Mouse (Mus musculus): ENCODE results near the gene Tgif1. TPM values are rescaled to one million over a fixed set of nuclear protein-coding genes. Genes with fewer than 3 reads are reported as not detected.

The Tgif1 gene
- polyA plus RNA-seq, 1 experiment from 2014 or later: 213 TPM

- DNase-seq (ENCODE audit: low read depth, low spot score): no peak
- in situ Hi-C loops (cut with MboI; ENCODE audit: low pct_unique_long_range_greater_than_20kb): no loop called here
- CTCF ChIA-PET: no interaction called here
- H3K27me3 ChIP-seq: no peaks in the 10 kb centered on the region
- POLR2A ChIA-PET: no interaction called here
- TF ChIP-seq CTCF (IDR thresholded peaks at IDR 0.05): no peak
- no peak for ATAC-seq
These were observed 32.5 kb upstream of the Tgif1 start for GRCm38 (mm10) chr17:70885868-70886267.

- H3K27me3 ChIP-seq: no peaks in the 10 kb centered on the region
- CTCF ChIA-PET: no interaction called here
- POLR2A ChIA-PET: no interaction called here
- in situ Hi-C loops (cut with MboI; ENCODE audit: low pct_unique_long_range_greater_than_20kb): no loop called here
- no peak for TF ChIP-seq CTCF (IDR thresholded peaks at IDR 0.05)
- ATAC-seq (no peak), DNase-seq (ENCODE audit: low read depth, low spot score) (no peak)
These were observed 28.6 kb upstream of the Tgif1 start for GRCm38 (mm10) chr17:70881934-70882333.

- TF ChIP-seq CTCF (IDR thresholded peaks at IDR 0.05): no peak
- DNase-seq (ENCODE audit: low read depth, low spot score) (no peak), ATAC-seq (no peak)
- in situ Hi-C loops (cut with MboI; ENCODE audit: low pct_unique_long_range_greater_than_20kb): no loop called here
- no peaks in the 10 kb centered on the region for H3K27me3 ChIP-seq
- ChIA-PET POLR2A (no interaction called here), CTCF (no interaction called here)
These were observed 27.8 kb upstream of the Tgif1 start for GRCm38 (mm10) chr17:70881194-70881593.

- CTCF ChIA-PET: no interaction called here
- no peak for TF ChIP-seq CTCF (IDR thresholded peaks at IDR 0.05)
- ATAC-seq (no peak), DNase-seq (ENCODE audit: low read depth, low spot score) (no peak)
- POLR2A ChIA-PET: no interaction called here
- in situ Hi-C loops (cut with MboI; ENCODE audit: low pct_unique_long_range_greater_than_20kb): no loop called here
- no peaks in the 10 kb centered on the region for H3K27me3 ChIP-seq
These were observed 24.9 kb upstream of the Tgif1 start for GRCm38 (mm10) chr17:70878237-70878636.

GRCm38 (mm10) chr17:70873778-70874124 is 20.4 kb upstream of the Tgif1 start:
- in situ Hi-C loops (cut with MboI; ENCODE audit: low pct_unique_long_range_greater_than_20kb): no loop called here
- DNase-seq (ENCODE audit: low read depth, low spot score) (no peak), ATAC-seq (no peak)
- ChIA-PET CTCF (interaction anchor here (1.2 to 1.4 kb wide), 2 partner anchors 19 to 29 kb away, joined by 3 to 4 read pairs; no protein-coding TSS in a partner anchor), POLR2A (no interaction called here)
- no peaks in the 10 kb centered on the region for H3K27me3 ChIP-seq
- no peak for TF ChIP-seq CTCF (IDR thresholded peaks at IDR 0.05)

- DNase-seq (ENCODE audit: low read depth, low spot score) (no peak), ATAC-seq (no peak)
- H3K27me3 ChIP-seq: no peaks in the 10 kb centered on the region
- ChIA-PET POLR2A (no interaction called here), CTCF (interaction anchor here (1.2 kb wide), 1 partner anchor 20 kb away, joined by 4 read pairs; no protein-coding TSS in a partner anchor)
- TF ChIP-seq CTCF (IDR thresholded peaks at IDR 0.05): no peak
- in situ Hi-C loops (cut with MboI; ENCODE audit: low pct_unique_long_range_greater_than_20kb): no loop called here
These were observed 19.8 kb upstream of the Tgif1 start for GRCm38 (mm10) chr17:70872936-70873777.

GRCm38 (mm10) chr17:70872094-70872929 is 19.0 kb upstream of the Tgif1 start:
- in situ Hi-C loops (cut with MboI; ENCODE audit: low pct_unique_long_range_greater_than_20kb): no loop called here
- DNase-seq (ENCODE audit: low read depth, low spot score): no peak
- TF ChIP-seq CTCF (IDR thresholded peaks at IDR 0.05): no peak
- no peak for ATAC-seq
- CTCF ChIA-PET: interaction anchor here (1.2 kb wide), 1 partner anchor 21 kb away, joined by 4 read pairs; no protein-coding TSS in a partner anchor
- H3K27me3 ChIP-seq: no peaks in the 10 kb centered on the region
- POLR2A ChIA-PET: interaction anchor here (0.6 kb wide), 1 partner anchor 25 kb away, joined by 3 read pairs; no protein-coding TSS in a partner anchor

GRCm38 (mm10) chr17:70871676-70872075 is 18.3 kb upstream of the Tgif1 start:
- CTCF ChIA-PET: interaction anchor here (1.0 kb wide), 1 partner anchor 97 kb away, joined by 3 read pairs; no protein-coding TSS in a partner anchor
- no peak for DNase-seq (ENCODE audit: low read depth, low spot score)
- POLR2A ChIA-PET: interaction anchor here (0.6 kb wide), 1 partner anchor 24 kb away, joined by 3 read pairs; no protein-coding TSS in a partner anchor

GRCm38 (mm10) chr17:70870581-70870980 is 17.2 kb upstream of the Tgif1 start:
- TF ChIP-seq CTCF (IDR thresholded peaks at IDR 0.05): no peak
- CTCF ChIA-PET: interaction anchor here (1.0 kb wide), 1 partner anchor 98 kb away, joined by 3 read pairs; no protein-coding TSS in a partner anchor
- in situ Hi-C loops (cut with MboI; ENCODE audit: low pct_unique_long_range_greater_than_20kb): no loop called here
- POLR2A ChIA-PET: no interaction called here
- ATAC-seq (no peak), DNase-seq (ENCODE audit: low read depth, low spot score) (no peak)
- no peaks in the 10 kb centered on the region for H3K27me3 ChIP-seq

More at GRCm38 (mm10) chr17:70871676-70872075, 18.3 kb upstream of the Tgif1 start:
- no peak for TF ChIP-seq CTCF (IDR thresholded peaks at IDR 0.05)
- ATAC-seq: no peak
- no peaks in the 10 kb centered on the region for H3K27me3 ChIP-seq
- in situ Hi-C loops (cut with MboI; ENCODE audit: low pct_unique_long_range_greater_than_20kb): no loop called here

GRCm38 (mm10) chr17:70868577-70869229 is 15.4 kb upstream of the Tgif1 start:
- in situ Hi-C loops (cut with MboI; ENCODE audit: low pct_unique_long_range_greater_than_20kb): no loop called here
- no peak for ATAC-seq
- ChIA-PET CTCF (interaction anchor here (0.7 to 1.7 kb wide), 4 partner anchors 11 to 100 kb away, joined by 3 to 5 read pairs (median 3); no protein-coding TSS in a partner anchor), POLR2A (interaction anchor here (0.6 kb wide), 1 partner anchor 79 kb away, joined by 5 read pairs; no protein-coding TSS in a partner anchor)
- TF ChIP-seq CTCF (IDR thresholded peaks at IDR 0.05): no peak
- DNase-seq (ENCODE audit: low read depth, low spot score): no peak
- no peaks in the 10 kb centered on the region for H3K27me3 ChIP-seq

Data from Patski (cell line).